In the genomic region with DNA sequence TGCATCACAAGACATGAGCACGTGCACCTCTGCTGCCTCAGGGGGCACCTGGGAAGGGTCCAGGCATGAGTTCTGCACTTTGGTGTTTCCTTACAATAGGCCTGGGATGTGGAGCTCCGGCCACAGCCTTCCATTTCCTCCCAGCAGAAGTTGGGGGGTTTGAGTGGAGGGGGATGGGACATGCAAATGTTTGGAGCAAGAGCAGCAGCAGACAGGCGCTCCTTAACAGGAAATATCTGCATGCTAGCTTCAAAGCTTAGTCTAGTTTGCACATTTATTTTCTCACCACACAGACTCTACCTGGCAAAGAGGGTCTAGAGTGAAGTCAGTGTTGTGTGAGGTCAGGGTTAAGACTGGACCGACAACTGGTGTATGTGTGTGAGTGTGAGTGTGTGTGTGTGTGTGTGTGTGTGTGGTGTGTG, we compare ENCODE assay signal across 8 mouse cellular contexts.
DNase-seq lines count a peak whose midpoint lies in the region; ATAC-seq and TF ChIP-seq lines count a peak whose summit lies in the region.

No protein-coding gene starts in this region.

- H3K27ac ChIP-seq in midbrain, embryonic 16.5 days (ENCODE audit: low read length): no peak overlapping the region
- H3K27ac ChIP-seq in hindbrain, embryonic 13.5 days: no peak overlapping the region
- H3K27ac ChIP-seq in left cerebral cortex, adult 2 months: no peak overlapping the region

- H3K27me3 ChIP-seq in midbrain, embryonic 16.5 days (ENCODE audit: control insufficient read depth, insufficient read depth, low read depth, low read length): no peaks in the 10 kb centered on the region
- H3K27me3 ChIP-seq in hindbrain, embryonic 13.5 days: no peaks in the 10 kb centered on the region

- H3K4me3 ChIP-seq in midbrain, embryonic 16.5 days (ENCODE audit: low read depth, low read length): no peak overlapping the region
- H3K4me3 ChIP-seq in hindbrain, embryonic 13.5 days: no peak overlapping the region
- H3K4me3 ChIP-seq in left cerebral cortex, adult 2 months: no peak overlapping the region

- H3K9me3 ChIP-seq in midbrain, embryonic 16.5 days (replicated peaks; ENCODE audit: control insufficient read depth, low read length, poor library complexity, severe bottlenecking): no peaks in the 10 kb centered on the region
- H3K9me3 ChIP-seq in hindbrain, embryonic 13.5 days: no peaks in the 10 kb centered on the region

- H3K4me2 ChIP-seq in midbrain, embryonic 16.5 days (ENCODE audit: low read length): no peak overlapping the region
- H3K4me2 ChIP-seq in hindbrain, embryonic 13.5 days: no peak overlapping the region

- no peak overlapping the region for H3K9ac ChIP-seq in midbrain, embryonic 16.5 days (ENCODE audit: low read depth, low read length)
- H3K9ac ChIP-seq in hindbrain, embryonic 13.5 days: no peak overlapping the region

- no peaks in the 10 kb centered on the region for H3K36me3 ChIP-seq in midbrain, embryonic 16.5 days (ENCODE audit: control insufficient read depth, insufficient read depth, low read length)
- H3K36me3 ChIP-seq in hindbrain, embryonic 13.5 days: no peaks in the 10 kb centered on the region

- no peaks in the 10 kb centered on the region for H3K4me1 ChIP-seq in midbrain, embryonic 16.5 days (ENCODE audit: control insufficient read depth, insufficient read depth, low read length)
- peaks cover 3% of the 10 kb centered on the region; the same call in 1 of the 2 replicates for H3K4me1 ChIP-seq in hindbrain, embryonic 13.5 days (replicated peaks)

- TF ChIP-seq CTCF in left cerebral cortex, adult 2 months (IDR thresholded peaks at IDR 0.05): no peak

- WGBS in midbrain, embryonic 16.5 days: 82% methylated on average over 4 of the region's 4 CpGs
- 79% methylated on average over 4 of the region's 4 CpGs for WGBS in hindbrain, embryonic 13.5 days

- peak; percentile 15 for DNase-seq in adrenal gland, postnatal 10 days
- DNase-seq in adrenal gland, adult 8-10 months: no peak
- peak; percentile 70 to 73 for DNase-seq in B cell, adult 2 months
- DNase-seq in kidney, adult 9 months: peak; percentile 32
- no peak for DNase-seq in left cerebral cortex, adult 2 months (ENCODE audit: extremely low spot score in 1 of 2, low spot score in 2 of 2)

- intact Hi-C loops in left cerebral cortex, adult 2 months (cut with DNase I): no loop called here

- ATAC-seq in megakaryocyte, adult 5-6 weeks (ENCODE audit: poor library complexity, severe bottlenecking): peak; percentile 30
- ATAC-seq in midbrain, embryonic 16.5 days: no peak
- no peak for ATAC-seq in hindbrain, embryonic 13.5 days (ENCODE audit: low FRiP score)

Comparison
In these comparisons a context has a peak if more than half of its experiments do, and no peak if none do; other contexts are left out.
1. DNase-seq: peak in adrenal gland, postnatal 10 days (single experiment), B cell, adult 2 months (2 of 2) and kidney, adult 9 months (single experiment); none in adrenal gland, adult 8-10 months (single experiment) and left cerebral cortex, adult 2 months (0 of 2).